ENCODE assay signal across 21 mouse cellular contexts in the genomic region with DNA sequence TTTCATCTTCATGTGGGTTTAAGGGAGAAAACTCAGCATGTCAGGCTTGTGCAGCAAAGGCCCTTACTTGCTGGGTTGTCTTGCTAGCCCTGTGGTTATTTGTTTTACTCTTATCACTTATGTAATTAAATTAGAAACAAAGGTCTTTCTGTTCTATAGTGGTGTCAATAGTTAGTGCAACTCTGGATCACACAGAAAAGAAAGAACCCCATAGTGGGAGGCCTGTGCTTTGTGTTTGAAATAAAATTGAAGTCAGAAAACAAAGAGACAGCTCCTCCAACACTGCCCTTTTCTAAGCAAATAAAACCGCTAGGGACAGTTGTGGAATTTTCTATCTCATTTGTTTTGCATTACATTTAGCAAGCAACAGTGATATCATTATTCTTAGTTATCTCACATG. TPM values are rescaled to one million over a fixed set of nuclear protein-coding genes. Genes with fewer than 3 reads are reported as not detected.
"Had no signal": no experiment of that assay in that cellular context is flagged by ENCODE, and none has a peak within 500 bp of the region (broad histone marks: within the 10 kb centered on the region; RNA-seq: fewer than 3 reads in every experiment).

No protein-coding gene starts in this region.

- ATAC-seq: midbrain, embryonic 16.5 days had no signal

- H3K9me3 ChIP-seq: midbrain, embryonic 10.5 days; midbrain, embryonic 12.5 days; neural tube, embryonic 13.5 days; neural tube, embryonic 15.5 days had no signal

- DNase-seq: lung, adult 18-20 months; lung, embryonic 14.5 days; lung, postnatal 10 days; lung, postnatal 4 days; midbrain, embryonic 14.5 days; right cerebral cortex, adult 18-20 months; right cerebral cortex, postnatal 25 days; right cerebral cortex, postnatal 4 days; spleen, adult 18-20 months; thymus, adult 2 months; thymus, postnatal 25 days; thymus, postnatal 4 days had no signal

- H3K27me3 ChIP-seq: midbrain, embryonic 12.5 days; neural tube, embryonic 13.5 days; neural tube, embryonic 15.5 days had no signal

- H3K4me3 ChIP-seq: midbrain, embryonic 10.5 days; midbrain, embryonic 12.5 days; myocyte; neural tube, embryonic 13.5 days; neural tube, embryonic 15.5 days had no signal

- H3K9ac ChIP-seq: lung, embryonic 14.5 days; midbrain, embryonic 12.5 days; neural tube, embryonic 13.5 days; neural tube, embryonic 15.5 days had no signal

- H3K36me3 ChIP-seq: midbrain, embryonic 10.5 days; midbrain, embryonic 12.5 days; neural tube, embryonic 13.5 days; neural tube, embryonic 15.5 days had no signal

- H3K4me1 ChIP-seq: midbrain, embryonic 12.5 days; neural tube, embryonic 13.5 days; neural tube, embryonic 15.5 days had no signal

- H3K4me2 ChIP-seq: lung, embryonic 14.5 days; midbrain, embryonic 12.5 days; neural tube, embryonic 13.5 days; neural tube, embryonic 15.5 days had no signal

- H3K27ac ChIP-seq: midbrain, embryonic 10.5 days; midbrain, embryonic 12.5 days; neural tube, embryonic 13.5 days; neural tube, embryonic 15.5 days had no signal

RNA-seq across cellular contexts. Expression of a gene that starts 15.4 kb away (rescaled TPM):
- total RNA-seq: megakaryocyte, adult 5-6 weeks; megakaryocyte-erythroid progenitor cell, adult 5-6 weeks had no signal
- polyA plus RNA-seq: myocyte; small intestine, adult 2 months; thymus, adult 2 months had no signal
